Mouse (Mus musculus) gastrocnemius, adult 2 months (tissue): ENCODE measurements at regions not wholly inside any gene's neighbourhood (a gene's known extent, or its start where the extent isn't known, plus 50 kb on each side); places are given as distances from the start of the nearest gene placed in this dataset.

Source experiments
- DNase-seq: peaks from one replicate; pipeline ENCODE4 v3.0.0; 2022
- H3K27ac ChIP-seq: fragments of 200-600 bp; 2 replicates; pipeline ENCODE4 v1.8.1; 2022; ENCODE audit warnings: mild to moderate bottlenecking
- H3K4me3 ChIP-seq: fragments of 200-600 bp; 2 replicates; pipeline ENCODE4 v1.8.1; 2022; ENCODE audit warnings: mild to moderate bottlenecking, moderate library complexity
- CTCF ChIP-seq: fragments of 200-600 bp; IDR thresholded peaks from 2 replicates; pipeline ENCODE4 v1.8.1; 2022; ENCODE audit warnings: antibody characterized with exemption, mild to moderate bottlenecking, moderate library complexity
- intact Hi-C: fragments of 180-260 bp; cut with DNase I; formaldehyde crosslinking; loops from one replicate; pipeline ENCODE4 v1.15.1; 2025

DNA sequence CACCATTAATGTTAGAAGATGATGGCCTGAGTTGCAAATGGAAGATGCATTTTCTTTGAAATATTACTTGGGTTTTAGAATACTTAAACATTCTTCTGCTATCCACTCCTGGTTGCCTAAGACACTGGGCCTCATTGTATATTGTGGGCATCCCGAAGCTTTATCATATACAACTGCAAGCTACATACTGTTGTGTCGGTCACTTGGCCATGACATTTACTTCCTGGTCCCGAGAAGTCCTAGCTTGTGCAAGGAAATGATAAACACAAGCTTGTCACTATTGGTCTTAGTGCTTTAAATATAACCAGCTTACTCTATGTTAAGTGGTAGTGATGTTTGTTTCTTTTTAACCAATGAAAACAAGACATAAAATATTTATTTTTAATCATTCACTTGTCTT, 122.4 kb upstream of the Rasa1 start:
- no peak for DNase-seq
- Histone ChIP-seq H3K4me3 (no peak overlapping the region), H3K27ac (no peak overlapping the region)
- TF ChIP-seq CTCF = no peak
- intact Hi-C loops = no loop called here

DNA sequence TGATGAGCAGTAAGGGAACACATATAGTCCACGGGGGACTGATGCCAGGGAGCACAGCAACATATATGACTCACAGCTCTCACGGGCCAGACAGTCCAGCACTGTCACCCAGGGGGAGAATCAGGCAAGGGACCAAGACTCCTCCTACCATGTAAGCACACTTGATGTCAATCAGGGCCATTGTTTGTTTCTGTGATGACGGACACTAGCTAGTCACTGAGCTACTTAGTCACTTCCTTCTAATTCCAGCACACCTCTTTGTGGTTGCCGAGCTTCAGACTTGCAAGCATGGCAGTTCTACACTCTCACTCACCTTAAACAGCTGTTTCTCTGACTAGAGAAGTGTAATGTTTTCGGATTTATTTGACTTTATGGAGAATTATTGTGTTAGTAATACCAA, 109.9 kb upstream of the Rasa1 start:
- intact Hi-C loops = no loop called here
- Histone ChIP-seq H3K27ac (no peak overlapping the region), H3K4me3 (no peak overlapping the region)
- no peak for TF ChIP-seq CTCF
- DNase-seq = no peak

DNA sequence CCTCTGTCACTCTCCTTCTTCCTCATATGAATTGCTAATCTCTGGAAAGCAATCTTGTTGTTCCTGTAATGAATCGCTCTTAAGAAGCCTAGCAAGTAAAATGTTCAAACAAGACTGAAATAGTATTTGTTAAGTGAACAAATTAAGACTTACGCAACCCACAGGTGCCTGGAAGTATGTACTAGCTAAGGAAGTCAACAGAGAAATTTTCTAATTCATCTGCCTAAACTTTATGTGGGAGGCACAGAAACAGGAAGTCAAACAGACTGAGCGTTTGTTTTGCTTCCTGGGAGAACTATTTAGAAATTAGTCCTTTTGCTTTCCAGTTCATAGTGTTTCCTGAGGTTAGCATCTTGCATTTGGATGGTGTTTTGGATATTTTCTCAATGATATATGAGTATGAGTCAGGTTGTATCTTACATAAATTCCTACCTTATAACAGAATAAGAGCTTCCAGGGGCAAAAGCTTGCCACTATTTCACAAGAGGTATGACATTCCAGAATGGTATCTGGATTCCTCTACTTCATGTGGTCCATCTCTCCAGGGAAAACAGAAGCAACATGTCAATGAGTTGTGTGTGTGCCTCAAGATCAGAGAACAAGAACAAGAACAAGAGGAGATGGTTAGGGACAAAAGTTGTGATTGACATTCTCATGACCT, 87.5 kb upstream of the Rasa1 start:
- no peak overlapping the region for H3K4me3 ChIP-seq
- TF ChIP-seq CTCF = no peak
- no peak for DNase-seq
- H3K27ac ChIP-seq = no peak overlapping the region
- intact Hi-C loops = no loop called here

DNA sequence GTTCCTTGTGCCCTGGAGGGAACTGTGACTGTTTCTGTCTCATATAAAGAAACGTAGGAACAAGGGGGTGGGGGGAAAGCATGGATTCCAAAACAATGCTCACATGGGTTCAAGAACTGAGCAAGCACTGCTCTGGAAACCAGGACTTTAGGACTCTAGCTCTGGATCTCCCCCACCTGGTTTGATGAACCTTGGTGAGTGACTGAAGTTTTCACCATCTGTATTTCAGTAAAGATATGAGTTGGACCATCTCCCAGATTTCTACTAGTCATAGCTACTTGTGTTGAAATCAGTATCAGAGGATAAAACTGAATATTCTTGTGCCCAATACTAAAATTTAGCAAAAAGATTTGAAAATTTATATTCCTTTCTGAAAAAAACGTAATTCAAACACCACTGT, 70.7 kb upstream of the Rasa1 start:
- TF ChIP-seq CTCF = no peak
- Histone ChIP-seq H3K4me3 (no peak overlapping the region), H3K27ac (no peak overlapping the region)
- intact Hi-C loops = no loop called here
- no peak for DNase-seq

DNA sequence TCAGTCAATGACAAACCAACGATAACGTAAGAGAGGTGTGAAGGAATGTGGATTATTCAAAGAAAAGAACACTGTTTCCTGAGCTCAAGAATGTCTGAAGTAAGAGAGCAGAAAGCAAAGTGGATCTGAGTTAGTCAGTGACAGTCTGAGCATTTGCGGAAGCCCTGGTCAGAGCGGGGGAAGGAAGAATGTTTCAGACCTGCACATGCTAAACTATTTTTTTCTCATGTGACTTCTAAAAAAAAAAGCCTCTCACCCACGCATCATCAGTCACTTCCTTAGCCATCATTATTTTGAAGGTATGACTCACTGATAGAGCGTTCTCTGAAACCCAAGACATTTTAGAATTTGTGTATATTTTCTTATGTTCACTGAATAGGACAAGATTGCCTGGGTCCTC, 70.2 kb upstream of the Rasa1 start:
- no peak for TF ChIP-seq CTCF
- Histone ChIP-seq H3K27ac (no peak overlapping the region), H3K4me3 (no peak overlapping the region)
- no peak for DNase-seq
- intact Hi-C loops = no loop called here

DNA sequence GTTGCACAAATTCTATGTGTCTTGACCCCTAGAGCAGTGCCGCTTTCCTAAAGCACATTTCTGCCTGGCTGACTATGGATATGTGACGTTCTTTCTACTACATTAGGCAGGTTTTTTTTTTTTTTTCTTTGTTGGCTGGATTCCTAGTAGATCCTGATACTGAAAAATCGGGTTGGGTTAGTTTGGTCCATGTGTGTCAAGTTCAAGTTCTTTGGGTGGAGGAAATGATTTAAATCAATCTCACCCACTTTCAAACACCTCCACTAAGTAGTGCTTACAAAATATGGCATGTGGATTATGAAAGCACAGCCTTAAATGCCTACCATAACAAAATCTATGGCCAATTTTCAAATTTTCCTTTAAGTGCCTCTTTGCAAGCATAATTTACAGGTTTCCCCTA, 63.1 kb upstream of the Rasa1 start:
- DNase-seq = no peak
- Histone ChIP-seq H3K27ac (no peak overlapping the region), H3K4me3 (no peak overlapping the region)
- TF ChIP-seq CTCF = no peak
- intact Hi-C loops = no loop called here
